Mouse (Mus musculus) megakaryocyte, embryonic 14.5 days (primary cell): ENCODE measurements at regions not wholly inside any gene's neighbourhood (a gene's known extent, or its start where the extent isn't known, plus 50 kb on each side); places are given as distances from the start of the nearest gene placed in this dataset.

Source experiments
- FLI1 ChIP-seq: IDR thresholded peaks from 2 replicates; pipeline ENCODE4 v1.6.1; 2012; ENCODE audit warnings: low read length, inconsistent platforms, mixed read lengths
- GATA1 ChIP-seq: IDR thresholded peaks from 3 replicates; pipeline ENCODE4 v1.6.1; 2012; ENCODE audit warnings: mixed read lengths, low read length, inconsistent platforms, borderline replicate concordance

DNA sequence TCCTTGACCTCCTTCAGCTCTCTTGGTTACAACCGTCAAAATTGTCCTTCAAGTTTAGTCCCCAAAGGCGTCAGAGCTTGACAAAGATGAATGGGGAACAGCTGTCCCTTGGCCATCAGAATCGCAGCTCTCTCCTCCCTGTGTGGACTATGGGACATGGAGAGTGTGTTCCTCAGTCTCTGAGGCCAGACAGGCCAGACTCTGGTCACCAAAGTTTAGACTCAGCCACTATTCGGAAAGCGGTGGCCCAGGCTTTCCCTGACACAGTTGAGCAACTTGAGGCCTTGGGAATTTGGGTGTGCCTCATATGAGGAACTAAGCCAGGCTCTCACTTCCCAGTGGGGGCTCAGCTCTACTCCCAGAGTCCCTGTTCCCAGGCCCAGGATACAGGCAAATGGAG is 230.5 kb upstream of the Spdye4c start:
- no peak for TF ChIP-seq GATA1
- no peak for TF ChIP-seq FLI1
